Mouse (Mus musculus): ENCODE measurements around the gene Uncx.

- TF ChIP-seq FLI1 (IDR thresholded peaks at IDR 0.05; ENCODE audit: low read length) (no peak), GATA1 (IDR thresholded peaks at IDR 0.05; ENCODE audit: borderline replicate concordance, low read length) (no peak)
Measured at GRCm38 (mm10) chr5:139581308-139581868, 38.1 kb downstream of the Uncx start.

Data from megakaryocyte, embryonic 14.5 days (primary cell).